Mouse (Mus musculus): Measurements from ENCODE around the gene Dach1. TPM values are rescaled to one million over a fixed set of nuclear protein-coding genes. Genes with fewer than 3 reads are reported as not detected.

Dach1 gene
- total RNA-seq, 2 experiments from 2014 or later: 14.1 to 14.5 TPM

DNA sequence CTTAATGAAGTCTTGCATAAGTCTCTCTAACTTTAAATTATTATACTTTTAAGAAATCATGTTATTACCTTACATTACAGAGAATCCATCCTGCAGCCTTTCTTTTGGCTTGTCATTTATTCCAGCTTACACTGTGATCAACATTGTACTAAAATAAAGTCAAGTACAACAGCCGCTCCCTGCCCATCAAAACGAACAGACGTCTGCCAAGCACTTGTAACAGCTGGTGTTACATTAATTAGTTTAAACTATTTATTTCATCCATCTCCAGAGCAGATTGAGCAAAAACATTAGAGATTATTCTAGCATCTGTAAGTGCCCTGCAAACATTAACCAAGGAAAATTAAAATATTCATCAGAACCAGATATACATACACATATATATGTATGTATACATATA, 311.2 kb downstream of the Dach1 start:
- DNase-seq (ENCODE audit: low spot score in 2 of 2): no peak

GRCm38 (mm10) chr14:97857276-97857675, 312.3 kb downstream of the Dach1 start:
- no peak for DNase-seq (ENCODE audit: low spot score in 2 of 2)

GRCm38 (mm10) chr14:97855345-97855744, 314.2 kb downstream of the Dach1 start:
- no peak for DNase-seq (ENCODE audit: low spot score in 2 of 2)

DNA sequence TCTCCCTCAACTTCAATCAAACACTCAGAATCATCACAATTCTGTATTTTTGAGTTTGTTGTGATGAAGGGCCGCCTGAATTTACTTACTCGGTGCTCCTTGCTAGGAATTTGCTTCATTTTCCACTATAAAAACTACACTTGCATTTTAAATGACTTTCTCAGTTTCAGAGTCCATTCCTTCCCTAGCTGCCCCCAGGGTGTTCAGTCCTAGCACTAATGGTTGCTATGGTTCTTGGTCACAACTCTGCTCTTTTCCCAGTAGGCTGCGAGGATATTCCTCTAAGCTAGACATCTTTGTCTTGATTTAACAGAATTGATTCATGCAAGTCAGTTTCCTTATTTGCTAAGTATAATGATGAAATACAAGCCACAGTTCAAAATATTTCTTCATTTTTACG, 319.1 kb downstream of the Dach1 start:
- no peak for DNase-seq (ENCODE audit: low spot score in 2 of 2)

DNA sequence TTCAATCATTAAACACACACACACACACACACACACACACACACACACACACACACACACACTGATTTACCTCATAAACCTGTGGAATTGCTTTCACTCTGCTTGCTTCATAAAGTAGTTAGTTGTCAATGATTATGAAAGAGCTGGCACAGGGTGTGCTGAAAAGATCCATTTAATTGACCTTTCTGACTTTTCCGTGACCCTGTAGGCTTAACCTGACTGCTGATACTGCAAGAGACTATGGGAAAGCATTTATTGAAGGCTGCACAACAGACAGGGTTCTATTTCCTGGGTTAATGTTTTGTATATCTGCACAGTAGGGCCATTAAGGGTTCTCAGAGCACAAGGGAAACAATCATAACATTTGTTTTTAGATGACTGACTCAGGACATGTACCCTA, 321.9 kb downstream of the Dach1 start:
- DNase-seq (ENCODE audit: low spot score in 2 of 2): no peak

DNA sequence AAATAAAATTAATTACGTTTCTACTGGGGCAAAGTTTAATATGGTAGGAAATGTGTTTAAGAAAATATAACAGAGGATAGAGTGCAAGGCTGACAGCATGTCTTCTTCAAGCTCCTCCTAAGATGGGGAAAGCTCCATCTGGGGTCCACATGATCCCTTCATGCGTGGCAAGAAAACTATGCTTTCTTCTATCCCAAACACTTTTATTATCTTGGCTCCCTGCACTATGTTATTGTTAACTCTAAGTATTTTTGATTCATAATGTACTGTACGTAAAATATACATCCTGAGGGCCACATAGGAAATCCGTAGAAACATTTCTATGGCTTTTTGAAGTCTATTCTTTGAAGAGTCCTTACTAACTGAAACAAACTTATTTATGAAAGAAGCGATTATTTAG, 330.3 kb downstream of the Dach1 start:
- DNase-seq (ENCODE audit: low spot score in 2 of 2): no peak

DNA sequence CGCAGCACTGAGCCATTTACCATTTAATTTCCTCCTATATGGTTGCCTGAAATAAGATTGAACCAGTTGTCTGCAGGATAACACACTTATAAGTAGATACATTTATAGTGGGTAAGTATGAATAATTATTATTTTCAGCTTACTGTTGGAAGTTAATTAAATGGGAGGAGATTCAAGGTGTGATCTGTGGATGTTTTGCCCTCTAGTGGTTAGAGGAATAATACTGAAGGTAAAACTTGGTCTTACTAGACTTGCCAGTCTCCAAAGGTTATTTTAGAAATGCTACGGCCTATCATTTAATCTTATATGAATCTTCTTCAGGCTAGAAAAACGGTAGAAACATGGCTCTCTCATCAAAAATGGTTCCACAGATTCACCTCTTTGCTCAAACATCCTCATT, 339.7 kb downstream of the Dach1 start:
- no peak for DNase-seq (ENCODE audit: low spot score in 2 of 2)

- DNase-seq (ENCODE audit: low spot score in 2 of 2): no peak
These were observed 354.9 kb downstream of the Dach1 start for GRCm38 (mm10) chr14:97814555-97815175.

GRCm38 (mm10) chr14:97813557-97813956, 356.0 kb downstream of the Dach1 start:
- DNase-seq (ENCODE audit: low spot score in 2 of 2): no peak

GRCm38 (mm10) chr14:97795385-97795952, 374.1 kb downstream of the Dach1 start:
- no peak for DNase-seq (ENCODE audit: low spot score in 2 of 2)

DNA sequence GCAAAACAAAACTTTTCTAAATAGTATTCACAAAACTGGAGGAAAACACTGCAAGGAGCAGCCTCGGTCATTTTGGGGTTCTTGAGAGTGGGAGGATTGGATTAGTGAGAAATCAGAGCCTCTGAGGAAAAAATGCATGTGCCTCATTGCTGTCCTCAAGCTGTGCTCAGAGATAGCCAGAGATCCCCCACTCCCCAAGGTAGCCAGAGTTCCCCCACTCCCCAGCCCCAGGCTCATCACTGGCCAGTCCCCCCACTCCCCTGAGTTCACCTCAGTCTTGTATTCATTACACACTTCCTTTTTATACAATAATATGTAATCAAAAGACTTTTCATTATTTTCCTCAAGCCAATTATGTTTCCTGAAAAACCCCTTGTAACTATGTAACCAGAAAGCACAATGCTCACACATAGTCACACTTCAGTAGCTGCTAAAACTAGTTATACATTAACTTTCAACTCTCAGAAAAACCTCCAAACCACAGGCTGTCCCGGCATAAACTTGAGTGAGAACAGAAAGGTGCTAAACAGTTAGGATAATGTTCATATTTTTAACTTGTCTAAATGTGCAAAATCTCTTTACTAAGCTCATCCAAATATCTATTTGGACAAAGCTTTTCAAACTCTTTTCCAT, 395.3 kb downstream of the Dach1 start:
- no peak for DNase-seq (ENCODE audit: low spot score in 2 of 2)

- DNase-seq (ENCODE audit: low spot score in 2 of 2): no peak
These were observed 415.2 kb downstream of the Dach1 start for GRCm38 (mm10) chr14:97754400-97754799.

DNA sequence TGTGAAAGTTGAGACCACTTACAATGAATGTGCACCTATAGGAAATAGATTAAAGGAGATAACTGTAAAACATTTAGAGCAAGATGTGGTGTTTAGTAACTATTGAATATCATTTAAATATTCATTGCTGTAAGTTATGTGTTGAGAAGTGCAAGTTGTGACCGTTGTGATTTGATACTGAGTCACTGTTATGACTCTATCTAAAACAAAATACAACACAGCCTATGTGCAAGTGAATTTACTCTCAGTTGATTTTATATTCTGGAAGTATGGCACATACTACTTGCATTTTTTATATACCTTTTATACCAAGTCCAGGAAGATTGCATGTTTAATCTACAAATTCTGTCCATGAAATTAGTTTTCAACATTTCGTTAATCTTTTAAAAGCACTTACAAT, 415.6 kb downstream of the Dach1 start:
- DNase-seq (ENCODE audit: low spot score in 2 of 2): no peak

DNA sequence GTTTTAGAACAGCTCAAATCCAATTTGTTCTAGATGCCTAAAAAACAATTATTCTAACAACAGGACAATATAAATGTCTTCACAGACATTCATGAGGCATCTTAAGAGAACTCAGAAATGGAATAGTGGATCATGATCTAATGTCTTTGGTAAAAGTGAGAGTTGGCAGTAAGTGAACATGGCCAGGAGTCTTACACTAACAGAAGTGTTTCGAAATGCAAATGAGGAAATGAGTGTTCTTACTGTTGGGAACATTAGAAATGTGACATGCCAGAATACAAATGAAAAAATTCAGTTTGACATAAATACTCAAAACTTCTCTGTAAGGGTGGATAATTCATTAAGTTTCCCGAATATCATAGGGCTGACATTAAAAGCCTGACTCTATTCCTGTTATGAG, 426.3 kb downstream of the Dach1 start:
- DNase-seq (ENCODE audit: low spot score in 2 of 2): no peak

GRCm38 (mm10) chr14:97742785-97743184, 426.8 kb downstream of the Dach1 start:
- DNase-seq (ENCODE audit: low spot score in 2 of 2): no peak
